23 mouse cellular contexts compared by ENCODE assay signal in the genomic region with DNA sequence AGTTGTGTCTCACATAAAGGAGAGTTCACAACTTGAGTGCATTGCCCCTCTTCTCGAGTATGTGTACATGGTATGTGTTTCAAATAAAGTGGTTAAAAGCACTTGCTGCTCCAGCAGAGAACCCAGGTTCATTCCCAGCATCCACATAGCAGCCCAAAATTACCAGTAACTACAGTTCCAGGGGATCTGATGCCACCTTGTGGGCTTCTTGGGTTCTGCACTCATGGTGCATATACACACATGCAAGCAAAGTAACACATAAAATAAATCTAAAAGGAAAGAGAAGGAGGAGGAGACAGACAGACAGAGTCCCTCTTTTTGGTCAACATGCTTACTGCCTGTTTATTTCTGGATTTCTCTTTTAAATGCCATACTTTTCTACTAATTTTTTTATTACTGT. TPM values are rescaled to one million over a fixed set of nuclear protein-coding genes. Genes with fewer than 3 reads are reported as not detected.
DNase-seq lines count a peak whose midpoint lies in the region; ATAC-seq and TF ChIP-seq lines count a peak whose summit lies in the region.
"Had no signal": no experiment of that assay in that cellular context is flagged by ENCODE, and none has a peak within 500 bp of the region (broad histone marks: within the 10 kb centered on the region; RNA-seq: fewer than 3 reads in every experiment).

No protein-coding gene starts in this region.

- intact Hi-C loops in left cerebral cortex, adult 2 months (cut with DNase I): no loop called here
- intact Hi-C loops in left cerebral cortex, postnatal 14 days (cut with DNase I): no loop called here

- WGBS in forebrain, postnatal 0 days: 96% methylated on average over 1 of the region's 1 CpGs
- 95% methylated on average over 1 of the region's 1 CpGs for WGBS in forebrain, embryonic 11.5 days

- H3K4me2 ChIP-seq in forebrain, postnatal 0 days (ENCODE audit: low read depth): no peak overlapping the region
- no peak overlapping the region for H3K4me2 ChIP-seq in forebrain, embryonic 11.5 days (ENCODE audit: low read depth, low read length, severe bottlenecking)
- H3K4me2 ChIP-seq: forebrain, embryonic 12.5 days; hindbrain, embryonic 13.5 days; intestine, embryonic 15.5 days; kidney, embryonic 15.5 days; limb, embryonic 15.5 days; midbrain, embryonic 15.5 days had no signal

- no peak for DNase-seq in forebrain, postnatal 0 days
- DNase-seq in forebrain, embryonic 11.5 days (ENCODE audit: low spot score): no peak
- DNase-seq in left cerebral cortex, adult 2 months (ENCODE audit: extremely low spot score in 1 of 2, low spot score in 2 of 2): no peak
- no peak for DNase-seq in left cerebral cortex, postnatal 14 days (ENCODE audit: low spot score in 2 of 2)
- DNase-seq in 3T3-L1 (ENCODE audit: low read depth, low spot score): peak; percentile 69
- peak; percentile 67 for DNase-seq in R1 (ENCODE audit: low read depth, low spot score)
- no peak for DNase-seq in T-cell, adult 2 months (ENCODE audit: low spot score)
- DNase-seq in gastrocnemius, adult 18-20 months (ENCODE audit: low spot score): no peak
- DNase-seq: adrenal gland, postnatal 25 days; cerebellum, adult 11-12 months; cerebellum, postnatal 36 days; gastrocnemius, postnatal 36 days; heart, postnatal 10 days; layer of hippocampus, postnatal 36 days; lung, adult 2 months; retina, postnatal 1 day had no signal

- no peaks in the 10 kb centered on the region for H3K36me3 ChIP-seq in forebrain, postnatal 0 days (ENCODE audit: insufficient read depth)
- no peaks in the 10 kb centered on the region for H3K36me3 ChIP-seq in forebrain, embryonic 11.5 days (ENCODE audit: control insufficient read depth, insufficient read depth, low read length)
- H3K36me3 ChIP-seq: forebrain, embryonic 12.5 days; heart, embryonic 10.5 days; hindbrain, embryonic 13.5 days; intestine, embryonic 15.5 days; kidney, embryonic 15.5 days; midbrain, embryonic 15.5 days had no signal

- no peak overlapping the region for H3K9ac ChIP-seq in forebrain, postnatal 0 days
- H3K9ac ChIP-seq in forebrain, embryonic 11.5 days (ENCODE audit: low read length): no peak overlapping the region
- H3K9ac ChIP-seq: forebrain, embryonic 12.5 days; hindbrain, embryonic 13.5 days; intestine, embryonic 15.5 days; kidney, embryonic 15.5 days; limb, embryonic 15.5 days; midbrain, embryonic 15.5 days had no signal

- ATAC-seq in forebrain, postnatal 0 days: no peak
- ATAC-seq in forebrain, embryonic 11.5 days (replicated peaks; ENCODE audit: low FRiP score): no peak
- ATAC-seq: intestine, embryonic 15.5 days; midbrain, embryonic 15.5 days had no signal

- H3K4me1 ChIP-seq in forebrain, postnatal 0 days (ENCODE audit: insufficient read depth): no peaks in the 10 kb centered on the region
- peaks cover 5% of the 10 kb centered on the region; the same call in 1 of the 2 replicates for H3K4me1 ChIP-seq in forebrain, embryonic 11.5 days (replicated peaks; ENCODE audit: control insufficient read depth, insufficient read depth, low read length)
- H3K4me1 ChIP-seq: intestine, embryonic 15.5 days; kidney, embryonic 15.5 days had no signal

- no peaks in the 10 kb centered on the region for H3K27me3 ChIP-seq in forebrain, postnatal 0 days (ENCODE audit: insufficient read depth, low read length)
- H3K27me3 ChIP-seq in forebrain, embryonic 11.5 days (ENCODE audit: control insufficient read depth, insufficient read depth, low read length): no peaks in the 10 kb centered on the region
- H3K27me3 ChIP-seq: forebrain, embryonic 12.5 days; intestine, embryonic 15.5 days; kidney, embryonic 15.5 days; limb, embryonic 15.5 days had no signal

- peak; percentile 36 for TF ChIP-seq CTCF in forebrain, postnatal 0 days (IDR thresholded peaks at IDR 0.05; ENCODE audit: low read depth)
- TF ChIP-seq CTCF in left cerebral cortex, adult 2 months (IDR thresholded peaks at IDR 0.05): peak; percentile 38

- no peak overlapping the region for H3K27ac ChIP-seq in forebrain, postnatal 0 days (ENCODE audit: low read depth, low read length)
- no peak overlapping the region for H3K27ac ChIP-seq in forebrain, embryonic 11.5 days (ENCODE audit: low read depth, low read length)
- H3K27ac ChIP-seq in left cerebral cortex, adult 2 months: no peak overlapping the region
- H3K27ac ChIP-seq: forebrain, embryonic 12.5 days; heart, embryonic 10.5 days; hindbrain, embryonic 13.5 days; intestine, embryonic 15.5 days; kidney, embryonic 15.5 days; limb, embryonic 15.5 days; midbrain, embryonic 15.5 days had no signal

- H3K9me3 ChIP-seq in forebrain, postnatal 0 days (ENCODE audit: low read length): no peaks in the 10 kb centered on the region
- H3K9me3 ChIP-seq in forebrain, embryonic 11.5 days (ENCODE audit: control insufficient read depth, low read length): no peaks in the 10 kb centered on the region
- H3K9me3 ChIP-seq: forebrain, embryonic 12.5 days; heart, embryonic 10.5 days; hindbrain, embryonic 13.5 days; intestine, embryonic 15.5 days; kidney, embryonic 15.5 days; midbrain, embryonic 15.5 days had no signal

- H3K4me3 ChIP-seq in forebrain, postnatal 0 days (ENCODE audit: low read depth, low read length): no peak overlapping the region
- no peak overlapping the region for H3K4me3 ChIP-seq in forebrain, embryonic 11.5 days (ENCODE audit: low read depth, low read length)
- no peak overlapping the region for H3K4me3 ChIP-seq in left cerebral cortex, adult 2 months
- H3K4me3 ChIP-seq: forebrain, embryonic 12.5 days; heart, embryonic 10.5 days; hindbrain, embryonic 13.5 days; intestine, embryonic 15.5 days; kidney, embryonic 15.5 days; limb, embryonic 15.5 days; midbrain, embryonic 15.5 days had no signal

RNA-seq across cellular contexts. Expression of a gene that starts 37.5 kb away (rescaled TPM):
- total RNA-seq in forebrain, postnatal 0 days (2014; rRNA removed): 26.7 and 41.1 TPM in 2 replicates
- polyA plus RNA-seq in forebrain, postnatal 0 days (2015; fragmentation: Nextera tagmentation; extraction: Ambion mirVana): 18.6 and 19.6 TPM in 2 replicates
- polyA plus RNA-seq in forebrain, embryonic 11.5 days (2014; fragmentation: Nextera tagmentation; extraction: Ambion mirVana): 38.9 and 42.4 TPM in 2 replicates
- total RNA-seq in left cerebral cortex, adult 2 months (2021): 1 to 10 TPM; 5.7 to 8.0 TPM
- total RNA-seq in left cerebral cortex, postnatal 14 days (2021): 1 to 10 TPM; 9.6 to 9.9 TPM
- total RNA-seq in gastrocnemius, adult 18-20 months (2021): 10 to 100 TPM; 40.1 to 51.6 TPM

Comparison
In these comparisons a context has a peak if more than half of its experiments do, and no peak if none do; other contexts are left out.
1. DNase-seq: peak in 3T3-L1 (single experiment) and R1 (single experiment); none in forebrain, postnatal 0 days (single experiment), forebrain, embryonic 11.5 days (single experiment), left cerebral cortex, adult 2 months (0 of 2), left cerebral cortex, postnatal 14 days (0 of 2), T-cell, adult 2 months (single experiment) and gastrocnemius, adult 18-20 months (single experiment).